Mouse (Mus musculus) fibroblast of lung, adult 2 months (primary cell): ENCODE results near the gene Pkig.

Source experiments
- DNase-seq: peaks from one replicate; pipeline ENCODE4 v3.0.0-alpha.2; 2011; ENCODE audit warnings: low read depth

The Pkig gene

DNA sequence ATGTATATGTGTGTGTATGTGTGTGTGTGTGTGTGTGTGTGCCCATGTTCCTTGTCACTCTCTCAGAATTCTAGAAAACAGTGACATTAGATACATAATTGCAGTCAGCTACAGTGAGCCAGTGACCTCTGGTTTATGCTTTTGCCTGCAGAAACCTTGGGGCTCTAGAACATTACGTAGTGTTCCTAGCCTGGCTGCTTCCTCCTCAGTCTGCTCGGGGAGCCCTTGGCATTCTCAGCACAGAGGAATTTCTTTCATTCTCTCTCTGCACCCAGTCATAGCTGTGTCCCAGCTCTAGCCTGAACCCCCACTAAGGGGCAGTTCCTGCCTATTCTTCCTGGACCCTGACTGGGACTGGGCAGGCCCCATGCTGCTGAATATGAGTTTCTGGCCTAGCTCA lies 100.0 kb downstream of the Pkig start:
- no peak for DNase-seq

DNA sequence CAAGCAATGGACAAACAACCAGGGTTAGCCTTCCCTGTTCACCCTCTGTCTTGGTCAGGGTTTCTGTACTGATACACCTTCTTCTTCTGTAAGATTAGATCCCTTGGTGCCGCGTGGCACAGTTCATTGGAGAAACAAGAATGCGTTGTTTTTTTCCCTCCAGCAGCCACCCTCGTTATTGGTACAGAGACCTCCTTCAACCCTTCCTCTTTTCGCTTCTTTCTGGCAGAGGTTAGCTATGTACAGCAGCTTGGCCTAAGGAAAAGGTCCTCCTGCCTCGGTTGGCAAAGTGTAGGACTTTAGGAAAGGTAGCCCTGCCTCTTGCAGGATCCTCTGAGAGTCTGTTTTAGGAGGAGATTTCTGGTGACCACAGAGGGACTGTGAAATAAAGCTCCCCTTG lies 102.4 kb downstream of the Pkig start:
- DNase-seq: no peak

DNA sequence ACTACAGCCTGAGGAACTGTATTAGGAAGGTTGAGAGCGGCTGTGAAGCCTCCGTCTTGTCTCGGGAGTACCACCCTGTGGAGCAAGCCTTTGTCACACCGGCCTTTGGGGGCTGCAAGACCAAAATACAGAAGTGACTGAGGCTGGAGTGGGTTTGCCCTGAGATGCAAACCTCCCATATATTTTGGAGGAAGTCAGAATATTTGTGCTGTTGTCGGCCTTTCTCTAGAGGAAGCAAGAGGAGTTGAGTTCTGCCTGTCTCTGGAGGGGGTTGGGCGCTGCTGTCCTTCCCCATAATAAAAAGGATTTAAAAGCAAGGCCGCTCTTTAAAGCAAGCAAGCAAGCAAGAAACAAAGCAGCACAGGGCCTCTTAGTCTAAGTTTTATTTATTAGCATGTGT lies 103.2 kb downstream of the Pkig start:
- no peak for DNase-seq

DNA sequence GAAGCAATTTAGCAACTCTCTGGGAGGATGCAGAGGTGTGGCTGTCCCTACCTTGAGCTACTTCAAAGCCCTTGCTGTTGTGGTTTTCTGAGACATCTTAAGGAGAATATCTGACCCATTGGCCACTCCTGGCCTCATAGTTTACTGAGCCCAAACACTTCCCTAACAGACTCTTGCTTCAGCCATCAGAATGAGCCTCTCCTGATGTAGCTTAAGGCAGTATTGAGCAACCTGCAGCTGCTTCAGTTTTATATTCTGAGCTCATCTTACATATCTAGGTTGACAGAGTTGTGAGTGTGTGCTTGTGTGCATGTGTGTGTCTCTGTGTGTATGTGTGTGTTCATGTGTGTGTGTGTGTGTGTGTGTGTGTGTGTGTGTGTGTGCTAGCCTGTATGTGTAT lies 108.1 kb downstream of the Pkig start:
- DNase-seq: no peak

DNA sequence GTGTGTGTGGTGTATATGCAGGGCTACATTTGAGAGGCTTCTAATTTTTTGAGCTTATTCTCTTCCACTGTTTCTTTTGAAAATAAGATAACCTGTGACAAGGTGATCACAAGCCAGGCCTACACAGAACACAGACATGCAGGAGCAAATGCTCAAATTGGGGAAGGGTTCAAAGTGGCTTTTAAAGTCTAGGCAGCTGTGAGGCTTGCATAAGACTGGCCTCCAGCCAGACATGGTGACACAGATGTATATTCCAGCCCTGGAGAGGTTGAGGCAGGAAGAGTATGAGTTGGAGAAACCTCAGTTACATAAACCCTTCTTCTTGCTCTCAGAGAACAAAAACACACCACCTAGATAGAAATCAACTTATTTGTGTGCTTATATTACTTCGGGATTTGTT lies 108.7 kb downstream of the Pkig start:
- no peak for DNase-seq

DNA sequence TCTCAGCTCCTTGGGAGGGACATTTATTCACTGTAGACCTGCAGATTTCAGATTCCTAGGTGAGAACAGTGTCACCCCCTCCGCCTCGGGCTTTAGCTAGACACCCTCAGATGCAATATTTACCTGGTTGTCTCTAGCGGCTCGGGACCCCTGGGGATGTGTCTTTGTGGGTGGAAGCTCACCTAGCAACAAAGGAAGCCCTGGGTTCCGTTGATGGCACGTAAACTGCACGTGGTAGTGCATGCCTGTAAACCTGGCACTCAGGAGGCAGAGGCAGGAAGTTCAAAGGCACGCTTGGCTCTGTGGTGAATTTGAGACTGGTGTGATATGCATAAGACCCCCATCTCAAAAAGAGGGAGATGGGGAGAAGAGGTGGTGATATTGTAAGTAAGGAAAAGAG lies 112.5 kb downstream of the Pkig start:
- no peak for DNase-seq
